Mouse (Mus musculus): Measurements from ENCODE around the gene Slc32a1. TPM values are rescaled to one million over a fixed set of nuclear protein-coding genes. Genes with fewer than 3 reads are reported as not detected.

The Slc32a1 gene
- polyA plus RNA-seq (2017; shearing (Covaris generic)), result not detected

DNA sequence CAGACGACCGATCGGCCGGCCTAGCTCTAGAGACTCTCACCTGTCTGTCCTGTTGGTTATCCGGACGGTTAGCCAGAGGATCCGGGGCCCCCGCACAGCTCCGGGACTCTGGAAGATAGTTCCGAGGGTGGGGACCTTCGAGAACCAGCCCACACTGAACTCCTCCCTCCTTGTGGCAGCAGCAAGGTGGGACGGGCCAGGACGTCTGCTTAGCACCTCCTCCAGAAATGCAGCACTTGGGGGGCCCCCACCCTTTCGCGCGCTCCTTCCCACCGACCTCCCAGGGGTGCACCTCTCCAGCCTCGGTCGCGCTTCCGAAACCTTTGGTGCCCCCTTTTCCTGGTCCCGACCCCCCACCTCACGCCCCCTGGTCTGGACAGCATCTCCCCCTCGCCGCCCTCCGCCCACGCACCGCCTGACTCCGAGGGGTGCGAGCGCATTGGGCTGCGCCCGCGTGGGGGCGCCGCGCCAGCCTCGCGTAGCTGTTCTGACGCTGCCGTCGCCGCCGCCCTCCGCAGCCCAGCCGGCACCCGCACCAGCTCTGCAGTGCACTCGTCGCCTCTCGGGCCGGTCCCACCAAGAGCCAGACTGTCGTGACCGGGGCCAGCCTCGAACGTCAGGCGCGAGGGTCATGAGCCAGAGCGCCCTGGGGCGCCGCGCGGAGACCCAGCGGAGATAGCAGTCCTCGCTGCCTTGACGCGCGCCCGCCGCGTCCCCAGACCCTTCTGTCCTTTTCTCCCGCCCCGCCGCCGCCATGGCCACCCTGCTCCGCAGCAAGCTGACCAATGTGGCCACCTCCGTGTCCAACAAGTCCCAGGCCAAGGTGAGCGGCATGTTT, at the start of gene Slc32a1:
TSS of gene Slc32a1 (plus strand) at position 280 of the 838 bp plus-strand sequence.
- no peak for ATAC-seq

DNA sequence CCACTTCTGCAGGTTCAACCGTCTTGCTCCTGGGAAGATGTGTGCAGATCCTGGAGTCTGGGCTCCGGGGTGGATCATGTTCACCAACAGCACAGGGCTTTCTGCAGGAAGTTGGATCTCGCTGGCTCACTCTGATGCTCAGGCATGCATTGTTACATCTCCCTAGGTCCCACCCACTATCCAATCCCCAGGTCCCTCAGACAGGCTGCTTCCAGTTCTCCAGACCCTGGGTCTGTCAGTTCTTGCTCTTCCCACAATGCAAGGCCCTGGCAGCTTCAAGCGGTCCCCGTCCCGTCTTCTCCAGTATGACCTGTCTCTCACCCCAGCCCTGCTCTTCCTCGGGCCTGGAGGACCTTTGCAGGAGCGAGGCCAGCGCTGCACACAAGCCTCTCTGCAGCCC, 49.8 kb upstream of the Slc32a1 start:
- ATAC-seq, result no peak

DNA sequence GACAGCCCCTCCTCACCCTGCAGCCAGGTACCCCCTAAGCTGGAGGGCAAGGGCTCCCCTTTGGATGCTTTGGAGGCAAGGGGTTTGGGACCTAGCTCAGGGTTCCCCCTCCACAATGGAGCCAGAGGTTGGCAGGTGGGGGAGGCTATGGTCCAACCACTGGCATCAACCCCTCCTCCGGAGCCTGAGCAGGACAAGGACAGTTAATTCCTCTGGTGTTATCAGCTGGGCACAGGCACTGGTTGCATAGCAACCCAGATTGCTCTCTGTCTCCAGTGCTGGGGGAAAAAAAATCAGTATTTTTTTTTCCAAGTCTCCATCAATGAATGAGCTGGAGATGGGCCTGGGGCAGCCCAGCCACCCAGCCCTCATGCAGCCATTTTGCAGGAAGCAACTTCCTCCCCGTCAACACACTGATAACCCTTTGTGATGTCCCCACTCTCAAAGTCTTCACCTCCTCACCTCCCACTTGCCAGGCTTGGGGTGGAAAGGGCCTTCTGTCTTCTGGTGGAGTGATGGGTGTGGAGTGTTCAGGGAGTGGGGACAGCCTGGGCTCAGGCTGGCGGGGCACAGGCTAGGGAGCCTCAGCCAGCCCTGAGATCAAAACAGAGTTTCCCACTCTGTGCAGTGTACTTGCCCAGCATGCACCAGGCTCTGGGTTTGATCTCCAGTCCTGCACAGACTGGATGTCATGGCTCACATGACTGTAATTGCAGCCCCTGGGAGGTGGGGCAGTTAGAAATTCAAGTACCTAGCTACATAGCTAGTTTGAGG, 49.0 kb upstream of the Slc32a1 start:
- no peak for ATAC-seq

DNA sequence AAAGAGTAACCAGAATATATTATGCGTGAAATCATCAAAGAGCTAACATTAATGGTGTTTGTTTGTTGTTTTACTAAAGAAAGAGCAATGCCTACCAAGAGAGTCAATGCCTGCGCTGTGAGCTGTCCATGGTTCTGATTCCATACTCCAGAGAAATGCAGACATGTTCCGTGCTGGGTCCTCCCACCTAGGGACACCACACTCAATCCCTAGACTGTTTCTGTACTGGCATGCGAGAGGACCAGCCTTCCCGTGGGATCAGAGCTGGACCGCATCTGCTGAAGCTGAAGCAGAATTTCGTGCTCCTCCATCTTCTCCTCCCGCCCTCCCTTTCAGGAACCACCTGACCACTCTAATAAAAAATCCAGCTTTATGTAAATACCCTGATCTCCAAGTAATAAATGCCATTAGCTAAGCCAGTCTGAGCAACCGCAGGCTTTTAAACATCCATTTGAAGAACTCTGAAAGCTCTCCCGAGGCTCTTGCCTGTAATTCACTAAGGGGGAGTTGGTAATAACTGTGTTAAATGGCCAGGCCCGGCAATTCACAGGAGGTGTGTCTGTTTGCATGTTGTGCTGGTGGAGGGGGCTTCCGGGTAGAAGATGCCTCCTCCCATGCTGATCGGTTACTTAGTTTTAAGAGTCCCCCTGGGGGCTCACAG, 40.0 kb upstream of the Slc32a1 start:
- no peak for ATAC-seq

DNA sequence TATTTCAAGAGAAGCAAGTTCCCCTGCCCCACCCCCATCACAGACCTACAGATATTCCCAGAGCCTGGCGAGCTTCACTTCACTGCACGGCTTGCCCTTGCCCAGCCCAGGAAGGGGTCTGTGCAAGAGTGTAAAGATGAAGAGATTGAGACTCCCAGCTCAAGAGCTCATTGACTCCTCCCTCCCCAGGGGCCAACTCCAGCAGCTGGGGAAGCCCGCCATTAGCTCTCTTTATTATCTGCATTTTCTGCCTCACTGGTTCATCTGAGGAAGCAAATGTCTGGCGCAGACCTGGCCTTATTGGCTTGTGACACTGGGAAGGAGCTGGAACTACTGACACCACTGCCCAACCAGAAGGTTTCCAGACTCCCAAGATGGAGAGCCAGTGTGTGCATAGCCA, 30.6 kb upstream of the Slc32a1 start:
- no peak for ATAC-seq

DNA sequence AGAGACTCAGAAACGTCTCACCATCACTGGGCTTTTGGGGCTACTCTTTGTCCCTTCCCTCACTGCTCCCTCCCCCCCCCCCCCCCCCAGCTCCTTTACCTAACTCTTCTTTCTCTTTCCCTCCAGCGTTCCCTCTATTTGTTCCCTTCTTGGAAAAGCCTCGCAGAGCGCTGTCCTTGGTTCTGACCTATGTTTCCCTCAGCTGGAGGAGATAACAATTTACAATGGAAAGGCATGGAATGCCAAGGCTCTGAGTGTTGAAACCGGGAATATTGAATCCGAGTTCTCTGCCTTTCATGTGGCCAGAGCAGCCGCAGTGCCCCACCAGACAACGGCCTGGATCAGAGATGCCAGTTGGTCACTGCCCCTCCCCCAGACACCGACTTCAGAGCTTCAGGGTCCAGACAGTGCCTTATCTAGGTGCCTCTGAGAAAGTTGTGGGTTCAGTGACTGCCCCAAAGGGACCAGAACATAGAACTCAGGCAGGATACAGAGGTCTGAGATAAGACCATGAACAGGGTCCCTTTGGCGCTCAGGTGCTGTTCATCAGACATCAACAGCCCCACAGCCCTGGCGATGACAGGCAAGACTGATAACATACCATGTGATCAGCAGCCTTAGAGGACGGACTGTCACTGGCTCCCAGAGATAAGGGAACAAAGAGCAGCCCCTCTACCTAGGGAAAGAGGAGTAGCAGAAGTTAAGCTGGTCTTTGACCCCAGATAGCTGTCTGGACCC, 25.8 kb upstream of the Slc32a1 start:
- ATAC-seq, result no peak

DNA sequence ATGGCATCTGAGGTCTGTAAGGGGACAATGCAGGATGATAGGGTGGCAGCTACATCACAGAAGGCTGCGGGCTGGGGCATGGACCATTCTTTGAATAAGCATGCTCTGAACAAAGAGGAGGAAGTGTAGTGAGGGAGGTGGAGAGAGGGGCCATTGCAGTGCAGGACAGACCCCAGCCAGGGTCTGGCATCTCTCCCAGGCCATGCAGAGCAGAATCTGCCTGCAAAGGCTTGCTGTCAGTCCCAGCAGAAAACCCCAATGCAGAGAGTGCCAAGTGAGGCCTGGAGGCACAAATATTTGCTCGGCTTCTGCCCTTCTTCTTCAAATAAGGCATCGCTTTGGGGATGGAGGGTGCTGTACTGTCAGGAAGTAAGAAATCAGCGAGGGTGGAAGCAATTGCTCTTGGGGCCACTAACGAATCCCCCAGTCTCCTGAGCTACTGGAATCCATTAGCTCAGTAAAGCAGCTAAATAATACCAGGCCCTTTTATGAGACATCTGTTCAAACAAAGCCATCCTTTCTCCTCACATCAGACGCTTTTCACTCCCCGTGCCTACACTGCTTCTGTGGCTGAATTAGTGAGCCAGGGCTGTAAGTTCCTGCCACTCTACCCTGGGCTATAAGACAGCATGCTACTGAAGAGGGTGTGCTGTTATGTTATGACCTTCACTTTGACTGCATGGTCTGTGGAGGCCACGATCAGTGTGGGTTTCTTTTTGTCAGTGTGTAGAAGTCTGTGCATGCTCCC, 21.9 kb upstream of the Slc32a1 start:
- ATAC-seq, result no peak

DNA sequence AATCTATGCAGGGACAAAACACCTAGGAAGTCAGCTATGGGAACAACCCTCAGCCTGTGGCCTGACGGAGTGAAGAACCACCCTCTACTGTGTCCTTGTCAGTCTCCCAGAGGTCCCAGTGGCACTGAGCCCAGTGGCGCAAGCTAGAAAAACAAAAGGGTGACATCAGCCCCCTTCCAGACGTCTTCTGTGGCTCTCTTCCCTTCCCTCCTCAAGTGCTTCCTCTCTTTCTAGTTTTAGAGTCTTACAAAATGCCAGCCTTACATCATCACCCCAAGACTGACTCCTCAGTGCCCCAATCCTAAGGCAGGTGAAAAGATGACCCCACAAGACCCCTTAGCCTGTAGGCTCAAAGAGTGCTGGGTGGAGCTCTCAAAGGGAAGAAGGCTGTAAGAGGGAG, 20.1 kb upstream of the Slc32a1 start:
- no peak for ATAC-seq

DNA sequence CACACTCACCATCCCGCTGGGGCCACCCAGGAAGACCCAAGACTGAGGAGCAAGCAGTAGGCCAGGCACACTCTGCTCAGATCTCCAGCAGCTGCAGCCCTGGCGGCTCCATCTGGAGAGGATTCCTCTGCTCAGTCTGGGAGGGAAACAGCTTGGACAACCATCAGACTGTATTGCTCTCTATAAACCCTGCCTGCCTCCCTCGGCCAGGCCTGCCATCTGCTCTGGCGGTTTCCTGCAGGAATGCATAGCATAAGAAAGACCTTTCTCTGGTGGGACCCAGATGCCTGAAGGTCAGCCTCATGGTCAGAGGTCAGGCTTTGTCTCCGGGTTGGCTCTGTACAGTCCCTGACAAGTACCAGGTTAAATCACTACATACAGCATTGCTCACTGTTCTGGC, 19.3 kb upstream of the Slc32a1 start:
- ATAC-seq, result no peak

DNA sequence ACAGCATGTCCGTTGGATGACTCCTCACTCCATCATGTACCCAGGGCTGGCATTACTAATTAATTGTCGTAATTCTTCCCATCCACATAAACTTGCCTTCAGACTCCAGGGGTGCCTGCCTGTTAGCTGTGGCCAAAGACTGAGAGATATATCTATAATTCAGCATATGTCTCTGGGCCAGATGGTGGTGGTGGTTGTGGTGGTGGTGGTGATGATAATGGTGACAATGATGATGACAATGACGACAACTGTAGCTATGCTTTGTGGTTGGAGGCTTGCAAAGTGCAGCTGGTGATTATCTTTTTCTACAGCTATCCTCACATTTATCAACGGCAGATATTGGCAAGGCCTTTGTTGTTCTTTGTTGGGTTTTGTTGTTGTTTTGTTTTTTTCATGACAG, 17.2 kb upstream of the Slc32a1 start:
- ATAC-seq, result no peak

DNA sequence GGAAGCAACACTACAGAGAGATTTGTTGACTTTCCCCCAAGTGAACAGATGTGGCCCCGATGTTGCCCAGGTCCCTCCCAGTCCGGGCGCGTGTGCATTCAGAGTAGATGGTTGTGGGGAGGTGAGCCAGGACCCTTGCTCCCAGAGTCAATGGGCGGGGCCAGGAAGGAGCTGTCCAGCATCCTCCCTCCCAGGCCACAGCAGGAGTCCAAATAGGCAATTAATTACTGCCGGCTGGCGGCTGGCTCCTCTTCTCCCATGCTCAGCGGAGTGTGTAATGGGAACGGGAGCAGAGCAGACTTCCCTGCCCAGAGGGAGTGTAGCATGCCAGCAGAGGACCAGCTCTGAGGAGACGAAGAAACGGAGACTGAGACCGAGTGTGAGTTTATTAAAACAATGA, 15.5 kb upstream of the Slc32a1 start:
- no peak for ATAC-seq

DNA sequence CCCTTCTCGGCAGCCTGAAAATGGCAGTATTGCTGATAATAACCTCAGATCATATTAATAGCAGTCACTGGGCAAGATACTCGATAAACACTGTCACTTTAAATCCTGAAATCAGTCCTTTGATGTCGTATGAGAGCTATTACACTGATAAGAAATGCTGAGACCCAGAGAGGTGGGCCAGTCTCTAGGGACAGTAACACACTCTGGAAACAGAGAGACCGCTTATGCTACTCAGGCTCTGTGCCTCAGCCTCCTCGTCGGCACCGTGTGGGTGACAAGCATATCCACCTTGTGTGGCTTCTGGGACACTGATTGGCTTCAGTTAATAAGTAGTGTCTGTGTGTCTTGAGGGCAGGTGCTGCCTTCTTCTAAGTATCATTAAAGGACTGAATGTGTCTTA, 15.0 kb upstream of the Slc32a1 start:
- ATAC-seq, result no peak

DNA sequence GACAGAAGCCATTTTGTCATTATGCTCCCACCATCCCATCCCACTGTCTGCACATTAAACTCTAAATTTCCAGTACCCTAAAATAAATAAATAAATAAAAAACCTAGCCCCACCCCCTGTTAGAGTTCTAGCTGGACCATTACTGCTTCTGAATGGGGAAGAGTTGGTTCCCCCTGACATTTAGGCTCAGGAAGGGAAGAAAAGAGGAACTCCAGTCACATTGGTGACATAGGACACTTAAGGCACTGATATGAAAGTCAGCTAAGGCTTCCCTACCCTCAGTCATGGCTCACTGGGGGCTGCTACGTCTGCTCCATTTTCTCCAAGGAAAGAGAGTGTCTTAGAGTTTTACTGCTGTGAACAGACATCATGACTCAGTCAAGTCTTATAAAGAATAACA, 13.8 kb upstream of the Slc32a1 start:
- ATAC-seq, result no peak

DNA sequence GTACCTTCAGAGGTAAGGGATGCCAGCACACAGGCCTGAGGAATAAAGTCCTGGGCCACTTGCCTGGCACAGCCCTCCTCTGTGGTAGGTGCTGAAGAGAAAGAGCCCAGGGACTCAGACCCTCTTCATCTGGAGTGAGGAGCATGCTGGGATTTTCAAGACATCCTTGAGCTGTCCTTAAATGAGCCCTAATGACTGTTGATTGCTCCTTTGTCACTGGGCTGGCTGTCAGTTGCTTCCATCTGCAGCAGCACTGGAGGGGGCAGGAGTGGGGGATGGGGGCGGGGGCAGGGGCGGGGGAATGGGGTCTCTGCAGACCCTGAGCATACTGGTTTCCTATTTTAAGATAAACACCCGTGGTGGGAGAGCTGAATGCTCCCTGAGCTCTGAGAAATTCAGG, 10.1 kb upstream of the Slc32a1 start:
- ATAC-seq, result no peak

DNA sequence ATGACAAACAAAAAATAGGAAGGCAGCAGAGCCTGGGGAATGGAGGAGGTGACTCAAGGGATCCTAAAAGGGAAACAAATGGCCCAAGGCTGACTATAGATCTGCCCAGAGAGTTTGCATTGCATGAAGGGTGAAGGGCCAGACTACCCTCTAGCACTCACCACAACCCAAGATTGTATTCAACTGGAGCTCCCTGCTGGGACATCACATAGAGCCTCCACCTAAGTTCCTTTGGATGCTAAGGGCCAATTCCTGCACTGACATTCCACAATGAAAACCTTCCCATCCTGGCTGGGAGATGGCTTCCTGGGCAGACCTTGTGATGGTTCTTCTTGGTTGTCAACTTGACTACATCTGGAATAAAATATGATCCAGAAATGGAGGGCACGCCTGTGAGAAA, 9.2 kb upstream of the Slc32a1 start:
- ATAC-seq, result no peak

DNA sequence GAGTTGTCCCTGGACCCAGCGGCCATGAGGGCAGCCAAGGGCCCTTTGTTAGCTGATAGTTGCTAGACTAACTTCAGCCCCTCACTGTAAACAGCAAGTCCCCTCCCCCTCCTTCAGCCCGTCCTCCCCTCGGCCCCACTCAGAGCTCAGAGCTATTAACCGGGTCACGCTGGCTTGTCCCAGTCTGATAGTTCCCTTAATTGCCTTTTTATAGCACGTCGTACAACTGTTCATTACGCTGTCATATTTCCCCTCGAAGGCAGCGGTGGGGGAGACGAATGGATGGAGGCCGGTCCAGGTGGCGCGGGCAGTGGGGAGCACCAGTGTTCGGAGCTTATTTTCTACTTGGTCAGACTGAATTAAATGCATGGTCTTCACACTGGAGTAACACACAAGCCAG, 7.9 kb upstream of the Slc32a1 start:
- ATAC-seq, result no peak

DNA sequence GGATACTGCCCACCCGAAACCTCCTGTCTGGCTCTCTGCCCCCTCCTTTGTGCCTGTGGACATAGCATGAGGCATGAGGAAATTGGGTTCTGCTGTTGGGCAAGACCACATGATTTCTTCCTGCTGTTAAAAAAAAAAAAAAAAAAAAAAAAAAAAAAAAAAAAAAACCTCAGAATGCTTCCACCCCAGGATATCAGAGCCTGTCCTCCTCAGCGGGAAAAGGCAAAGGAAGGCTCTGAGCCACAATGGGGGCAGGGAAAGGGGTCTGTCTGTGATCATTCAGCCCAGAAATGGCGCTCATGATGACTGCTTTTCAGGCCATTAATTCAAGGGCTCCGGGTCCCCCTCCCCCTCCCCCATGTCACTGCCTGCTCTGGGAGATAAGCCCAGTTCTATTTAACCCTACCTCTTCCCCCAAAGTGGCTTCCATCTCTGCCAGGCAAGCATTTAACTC, 4.0 kb upstream of the Slc32a1 start:
- ATAC-seq, result no peak

DNA sequence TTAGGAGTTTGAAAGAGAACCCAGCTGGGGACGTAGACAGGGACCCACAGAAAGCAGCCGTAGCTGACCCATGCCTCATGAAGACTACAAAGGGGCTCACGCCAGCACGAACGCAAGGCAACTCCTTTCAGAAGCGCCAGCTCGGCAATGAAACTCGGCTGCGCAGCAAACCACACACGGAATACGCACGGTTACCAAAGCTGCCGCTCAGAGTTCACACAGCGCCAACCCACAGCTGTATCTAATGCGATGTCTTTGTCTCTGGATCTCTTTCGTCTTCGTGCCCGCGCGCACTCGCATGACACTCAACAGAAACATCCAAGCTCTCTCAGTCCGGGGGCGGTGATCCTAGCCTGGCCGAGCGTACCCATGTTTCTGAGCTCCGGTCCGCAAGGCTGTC, 886 bp upstream of the Slc32a1 start:
- ATAC-seq, result no peak

DNA sequence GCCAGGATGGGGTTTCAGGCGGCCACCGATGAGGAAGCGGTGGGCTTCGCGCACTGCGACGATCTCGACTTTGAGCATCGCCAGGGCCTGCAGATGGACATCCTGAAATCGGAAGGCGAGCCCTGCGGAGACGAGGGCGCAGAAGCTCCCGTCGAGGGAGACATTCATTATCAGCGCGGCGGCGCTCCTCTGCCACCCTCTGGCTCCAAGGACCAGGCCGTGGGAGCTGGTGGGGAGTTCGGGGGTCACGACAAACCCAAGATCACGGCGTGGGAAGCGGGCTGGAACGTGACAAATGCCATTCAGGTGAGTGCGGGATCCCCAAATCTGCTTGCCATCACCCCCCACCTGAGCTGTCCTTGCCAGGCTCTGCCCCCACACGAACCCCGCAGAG, 756 bp downstream of the Slc32a1 start:
- ATAC-seq, result no peak

DNA sequence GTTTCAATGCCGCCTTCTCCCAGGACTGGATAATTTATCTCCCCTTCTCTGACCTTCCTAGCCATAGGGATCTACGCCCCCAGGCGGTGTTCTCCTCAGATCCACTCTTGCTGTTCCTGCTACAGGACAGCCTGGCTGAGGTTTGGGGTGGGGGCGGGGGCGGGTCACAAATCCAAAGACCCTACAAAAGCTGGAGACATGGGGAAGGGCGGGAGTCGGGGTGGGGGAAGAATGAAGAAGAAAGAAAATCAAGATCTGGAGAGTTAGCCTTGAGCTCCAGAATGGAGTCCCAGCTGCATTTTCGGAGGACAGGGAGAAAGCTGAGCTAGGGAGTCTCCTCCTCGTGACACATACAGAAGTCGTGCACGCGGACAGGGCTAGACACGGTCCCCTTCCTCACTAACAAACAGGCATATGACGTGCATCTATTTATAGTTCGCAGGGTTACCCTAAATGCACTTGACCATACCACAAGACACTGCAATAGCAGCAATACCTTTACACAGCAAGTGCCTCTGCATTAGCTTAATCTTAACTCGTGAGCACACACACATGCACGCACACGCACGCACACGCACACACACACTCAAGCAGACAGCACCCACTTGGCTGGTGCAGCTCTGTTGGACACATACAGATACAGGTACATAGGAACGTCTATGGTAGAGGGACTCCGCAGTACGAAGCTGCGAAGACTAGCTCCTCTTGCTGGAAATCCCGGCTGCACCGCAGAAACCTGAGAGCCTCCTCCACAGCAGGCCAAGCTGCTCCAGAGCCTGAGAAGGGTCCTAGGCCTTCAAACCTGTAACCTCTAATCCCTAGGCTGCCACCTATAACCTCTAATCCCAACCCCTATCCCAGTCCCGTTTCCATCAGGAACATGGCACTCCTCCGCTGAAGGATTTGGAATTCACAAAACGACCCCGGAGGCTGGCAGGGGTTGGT, 1.4 kb downstream of the Slc32a1 start:
- ATAC-seq, result no peak
